Mouse (Mus musculus): Measurements from ENCODE around the gene Hpca. TPM values are rescaled to one million over a fixed set of nuclear protein-coding genes. Genes with fewer than 3 reads are reported as not detected.

The Hpca gene
- total RNA-seq, 2 experiments from 2014 or later = 441 to 451 TPM

GRCm38 (mm10) chr4:129137392-129138321, 15.8 kb upstream of the Hpca start:
- DNase-seq (ENCODE audit: extremely low spot score in 1 of 2, low spot score in 2 of 2) = no peak
- intact Hi-C loops (cut with DNase I) = loop anchor here (5.0 kb wide), 1 partner anchor 40 kb away; no protein-coding TSS in a partner anchor

- intact Hi-C loops (cut with DNase I) = loop anchor here (5.0 kb wide), 1 partner anchor 41 kb away; no protein-coding TSS in a partner anchor
- no peak for DNase-seq (ENCODE audit: extremely low spot score in 1 of 2, low spot score in 2 of 2)
Observed at GRCm38 (mm10) chr4:129136579-129137391, 14.9 kb upstream of the Hpca start, which contains the start of gene Fndc5. Gene Fndc5, plus strand, starts transcription at chr4:129136999.

- intact Hi-C loops (cut with DNase I) = loop anchor here (5.0 kb wide), 1 partner anchor 41 kb away; no protein-coding TSS in a partner anchor
- DNase-seq (ENCODE audit: extremely low spot score in 1 of 2, low spot score in 2 of 2) = no peak
Observed at GRCm38 (mm10) chr4:129136189-129136578, 14.3 kb upstream of the Hpca start.

- intact Hi-C loops (cut with DNase I) = loop anchor here (5.0 kb wide), 1 partner anchor 42 kb away; no protein-coding TSS in a partner anchor
- no peak for DNase-seq (ENCODE audit: extremely low spot score in 1 of 2, low spot score in 2 of 2)
Observed at GRCm38 (mm10) chr4:129135637-129136036, 13.8 kb upstream of the Hpca start.

- DNase-seq (ENCODE audit: extremely low spot score in 1 of 2, low spot score in 2 of 2) = peak in 1 of 2 experiments; percentile 81
- intact Hi-C loops (cut with DNase I) = loop anchor here (5.0 kb wide), 1 partner anchor 42 kb away; no protein-coding TSS in a partner anchor
Observed at GRCm38 (mm10) chr4:129134799-129135585, 13.2 kb upstream of the Hpca start.

GRCm38 (mm10) chr4:129130755-129131303, 9.0 kb upstream of the Hpca start:
- intact Hi-C loops (cut with DNase I) = no loop called here
- no peak for DNase-seq (ENCODE audit: extremely low spot score in 1 of 2, low spot score in 2 of 2)

GRCm38 (mm10) chr4:129130149-129130548, 8.3 kb upstream of the Hpca start:
- intact Hi-C loops (cut with DNase I) = no loop called here
- DNase-seq (ENCODE audit: extremely low spot score in 1 of 2, low spot score in 2 of 2) = no peak

GRCm38 (mm10) chr4:129129387-129129786, 7.6 kb upstream of the Hpca start:
- intact Hi-C loops (cut with DNase I) = no loop called here
- DNase-seq (ENCODE audit: extremely low spot score in 1 of 2, low spot score in 2 of 2) = no peak

GRCm38 (mm10) chr4:129128582-129129338, 6.9 kb upstream of the Hpca start:
- intact Hi-C loops (cut with DNase I) = no loop called here
- DNase-seq (ENCODE audit: extremely low spot score in 1 of 2, low spot score in 2 of 2) = peak in 1 of 2 experiments; percentile 61

GRCm38 (mm10) chr4:129125736-129126451, 4.1 kb upstream of the Hpca start:
- intact Hi-C loops (cut with DNase I) = no loop called here
- DNase-seq (ENCODE audit: extremely low spot score in 1 of 2, low spot score in 2 of 2) = no peak

- peak; percentile 68 to 86 for DNase-seq (ENCODE audit: extremely low spot score in 1 of 2, low spot score in 2 of 2)
- intact Hi-C loops (cut with DNase I) = no loop called here
Observed at GRCm38 (mm10) chr4:129124652-129125146, 2.9 kb upstream of the Hpca start.

- no peak for DNase-seq (ENCODE audit: extremely low spot score in 1 of 2, low spot score in 2 of 2)
- intact Hi-C loops (cut with DNase I) = no loop called here
Observed at GRCm38 (mm10) chr4:129122719-129123118, 883 bp upstream of the Hpca start.

GRCm38 (mm10) chr4:129122107-129122506, 271 bp upstream of the Hpca start:
- intact Hi-C loops (cut with DNase I) = no loop called here
- no peak for DNase-seq (ENCODE audit: extremely low spot score in 1 of 2, low spot score in 2 of 2)

GRCm38 (mm10) chr4:129120520-129121445, 1.1 kb downstream of the Hpca start:
- intact Hi-C loops (cut with DNase I) = no loop called here
- peak; percentile 58 to 84 for DNase-seq (ENCODE audit: extremely low spot score in 1 of 2, low spot score in 2 of 2)

- DNase-seq (ENCODE audit: extremely low spot score in 1 of 2, low spot score in 2 of 2) = no peak
- intact Hi-C loops (cut with DNase I) = no loop called here
Observed at GRCm38 (mm10) chr4:129119708-129120107, 2.1 kb downstream of the Hpca start.

All from left cerebral cortex, postnatal 10 days (tissue).